Mouse (Mus musculus): ENCODE results near the gene Tmem217.

Gene Tmem217

DNA sequence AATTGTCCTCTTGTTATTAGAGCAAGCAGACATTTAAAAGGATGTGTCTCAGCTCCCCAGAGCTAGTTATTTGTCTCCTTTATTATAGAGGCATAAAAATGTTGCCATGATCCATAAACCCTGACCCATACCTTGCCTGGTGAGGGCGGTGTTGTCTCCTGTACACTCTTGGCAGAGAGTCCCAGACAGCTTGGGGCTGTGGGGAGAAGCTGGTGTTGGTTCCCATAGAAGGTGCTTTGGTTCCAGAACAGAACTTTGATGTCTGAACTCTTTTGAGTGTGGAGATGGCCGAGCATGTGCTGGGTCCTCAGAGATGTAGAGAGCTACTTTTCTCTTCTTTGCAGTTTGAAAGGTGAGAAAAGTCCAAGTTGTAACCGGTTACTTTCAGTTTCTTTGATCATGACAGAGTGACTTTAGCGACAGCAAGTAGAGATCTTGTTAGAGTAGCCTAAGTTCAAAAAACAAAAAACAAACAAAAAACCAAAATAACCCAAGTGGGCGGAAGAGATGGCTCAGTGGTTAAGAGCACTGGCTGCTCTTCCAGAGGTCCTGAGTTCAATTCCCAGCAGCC is at the start of gene Tmem217:
Gene Tmem217 (minus strand): TSS at position 224 of the 571 bp plus-strand sequence.
- DNase-seq (ENCODE audit: low spot score) = no peak

DNA sequence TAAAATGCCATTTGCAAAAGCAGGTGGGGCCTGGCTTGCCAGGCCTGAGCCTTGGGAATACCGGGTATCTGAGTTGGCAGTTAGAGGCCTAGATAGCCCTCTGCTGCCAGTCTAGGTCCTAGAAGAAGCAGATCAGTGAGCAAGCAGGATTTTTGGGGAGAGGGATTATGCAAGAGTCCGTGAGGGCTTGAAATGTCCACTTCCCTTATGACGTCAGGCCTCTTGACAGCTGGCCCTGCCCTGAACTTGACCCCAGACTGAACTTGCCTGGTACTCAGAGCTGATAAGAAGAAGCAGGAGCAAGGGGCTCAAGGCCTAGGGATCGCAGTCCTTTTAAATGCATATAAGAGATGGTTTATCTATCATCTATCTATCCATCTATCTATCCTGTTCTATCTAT is 49.2 kb upstream of the Tmem217 start:
- no peak for DNase-seq (ENCODE audit: low spot score)

- DNase-seq (ENCODE audit: low spot score) = no peak
These were observed 47.4 kb upstream of the Tmem217 start for GRCm38 (mm10) chr17:29599537-29599936.

GRCm38 (mm10) chr17:29599051-29599450 is 46.9 kb upstream of the Tmem217 start:
- no peak for DNase-seq (ENCODE audit: low spot score)

- no peak for DNase-seq (ENCODE audit: low spot score)
These were observed 44.6 kb upstream of the Tmem217 start for GRCm38 (mm10) chr17:29596771-29597132.

GRCm38 (mm10) chr17:29595891-29596770 is 43.9 kb upstream of the Tmem217 start:
- no peak for DNase-seq (ENCODE audit: low spot score)

- no peak for DNase-seq (ENCODE audit: low spot score)
These were observed 37.2 kb upstream of the Tmem217 start for GRCm38 (mm10) chr17:29589221-29589898.

- DNase-seq (ENCODE audit: low spot score) = no peak
These were observed 34.7 kb upstream of the Tmem217 start for GRCm38 (mm10) chr17:29586921-29587320.

GRCm38 (mm10) chr17:29585446-29585845 is 33.3 kb upstream of the Tmem217 start:
- DNase-seq (ENCODE audit: low spot score) = no peak

DNA sequence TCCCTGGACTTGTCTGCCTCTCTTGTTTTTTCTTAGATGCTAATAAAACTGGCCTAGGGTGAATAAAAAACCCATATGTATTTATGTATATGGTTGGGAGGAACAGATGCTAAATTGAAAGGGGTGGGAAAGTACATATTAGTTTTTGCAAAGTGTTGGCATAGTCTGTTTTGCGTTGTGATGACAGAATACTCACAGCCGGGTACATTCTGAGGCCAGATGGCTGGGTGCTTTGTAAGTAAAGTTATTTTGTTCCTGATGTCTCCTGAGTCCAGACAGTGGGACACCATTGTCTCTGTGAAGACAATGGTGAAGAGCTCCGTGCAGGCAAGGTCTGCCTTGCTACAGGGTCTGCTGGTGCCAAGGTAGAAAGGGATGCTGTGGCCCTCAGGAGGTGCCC is 32.6 kb upstream of the Tmem217 start:
- no peak for DNase-seq (ENCODE audit: low spot score)

- DNase-seq (ENCODE audit: low spot score) = no peak
These were observed 32.1 kb upstream of the Tmem217 start for GRCm38 (mm10) chr17:29584306-29584705.

DNA sequence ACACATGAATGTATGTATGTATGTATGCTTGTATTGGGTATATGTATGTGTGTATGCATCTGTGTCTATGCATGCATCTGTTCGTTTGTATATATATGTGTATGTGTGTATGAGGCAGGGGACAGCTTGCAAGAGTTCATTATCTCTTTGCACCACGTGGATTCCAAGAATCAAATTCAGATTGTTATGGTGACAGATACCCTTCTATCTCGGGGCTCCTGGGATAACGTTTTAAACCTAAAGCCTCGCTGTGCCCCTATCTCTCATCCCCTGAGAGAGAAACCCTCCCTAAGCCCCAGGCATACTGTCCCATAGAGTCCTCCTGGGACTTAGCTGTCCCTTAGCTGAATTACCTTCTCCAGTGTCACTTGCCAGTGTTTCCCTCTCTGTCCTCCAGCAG is 31.4 kb upstream of the Tmem217 start:
- DNase-seq (ENCODE audit: low spot score) = no peak

DNA sequence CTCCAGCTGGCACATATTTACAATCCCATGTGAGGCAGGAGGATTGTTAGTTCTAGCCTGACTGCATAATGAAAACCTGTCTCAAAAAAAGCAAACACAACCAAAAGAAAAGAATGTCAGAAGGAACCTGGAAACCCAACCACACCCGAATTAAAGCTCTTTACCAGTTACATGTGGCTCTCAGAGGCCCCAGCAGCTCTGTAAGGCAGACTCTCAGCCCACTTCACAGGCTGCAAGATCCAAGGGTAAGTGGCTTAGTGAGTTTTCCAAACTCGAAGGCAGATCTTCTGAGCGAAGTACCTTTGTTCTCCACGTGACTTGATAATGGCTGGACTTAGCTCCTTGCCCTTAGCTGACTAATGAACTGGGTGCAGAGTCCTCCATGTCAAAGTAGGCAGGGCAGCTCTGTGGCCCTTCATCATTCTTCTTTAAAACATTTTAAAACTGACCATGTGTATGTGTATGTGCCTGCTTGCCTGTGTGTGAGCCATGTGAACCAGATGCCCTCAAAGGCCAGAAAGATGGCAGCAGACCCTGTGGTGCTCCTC is 27.5 kb upstream of the Tmem217 start:
- DNase-seq (ENCODE audit: low spot score) = no peak

DNA sequence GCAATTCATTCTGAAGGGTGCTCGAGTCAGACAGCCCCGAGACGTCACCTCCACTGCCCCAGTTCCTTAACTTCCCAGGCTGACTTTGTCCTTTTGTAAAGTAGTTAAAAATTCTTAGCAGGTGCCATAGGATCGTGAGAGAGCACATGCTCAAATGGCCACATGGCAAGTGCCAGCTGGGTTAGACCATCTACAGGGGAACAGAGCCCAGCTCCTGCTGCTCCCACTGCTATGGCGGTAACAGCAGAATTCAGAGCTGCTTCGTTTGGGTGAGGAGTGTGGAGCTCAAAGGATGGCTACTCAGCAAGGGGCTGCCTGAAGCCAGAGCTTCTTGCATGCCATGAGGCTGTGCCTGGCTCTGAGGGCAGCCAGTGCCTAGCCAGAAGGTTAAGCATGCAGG is 17.6 kb upstream of the Tmem217 start:
- no peak for DNase-seq (ENCODE audit: low spot score)

DNA sequence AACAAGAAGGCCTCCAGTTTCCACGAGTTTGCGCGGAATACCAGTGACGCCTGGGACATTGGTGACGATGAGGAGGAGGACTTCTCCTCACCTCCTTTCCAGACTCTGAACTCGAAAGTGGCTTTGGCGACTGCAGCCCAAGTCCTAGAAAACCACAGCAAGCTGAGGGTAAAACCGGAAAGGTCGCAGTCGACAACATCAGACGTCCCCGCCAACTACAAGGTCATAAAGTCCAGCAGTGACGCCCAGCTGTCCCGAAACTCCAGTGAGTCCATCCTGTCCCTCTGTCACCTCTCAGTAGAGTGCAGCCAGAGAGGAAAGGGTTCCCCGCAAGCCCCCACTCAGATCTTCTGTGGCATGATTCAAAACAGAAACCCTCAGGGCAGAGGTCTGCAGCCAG is 16.2 kb upstream of the Tmem217 start:
- DNase-seq (ENCODE audit: low spot score) = no peak

DNA sequence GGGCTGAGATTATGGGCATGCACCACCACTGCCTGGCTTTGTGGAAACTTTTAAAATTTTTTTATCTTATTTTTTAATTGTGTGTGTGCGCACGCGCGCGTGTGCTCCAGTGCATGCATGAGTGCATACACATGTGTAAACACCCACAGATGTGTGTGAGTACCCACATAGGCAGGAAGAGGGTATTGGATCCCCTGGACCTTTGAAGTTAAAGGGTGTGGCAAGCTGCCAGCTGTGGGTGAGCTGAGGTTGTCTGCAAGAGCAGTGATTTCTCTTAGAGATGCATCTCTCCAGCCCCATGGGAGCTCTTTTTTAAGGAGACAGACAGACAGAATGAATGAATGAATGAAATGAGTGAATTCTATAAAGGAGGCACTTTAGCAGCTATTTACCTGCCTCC is 13.3 kb upstream of the Tmem217 start:
- no peak for DNase-seq (ENCODE audit: low spot score)

DNA sequence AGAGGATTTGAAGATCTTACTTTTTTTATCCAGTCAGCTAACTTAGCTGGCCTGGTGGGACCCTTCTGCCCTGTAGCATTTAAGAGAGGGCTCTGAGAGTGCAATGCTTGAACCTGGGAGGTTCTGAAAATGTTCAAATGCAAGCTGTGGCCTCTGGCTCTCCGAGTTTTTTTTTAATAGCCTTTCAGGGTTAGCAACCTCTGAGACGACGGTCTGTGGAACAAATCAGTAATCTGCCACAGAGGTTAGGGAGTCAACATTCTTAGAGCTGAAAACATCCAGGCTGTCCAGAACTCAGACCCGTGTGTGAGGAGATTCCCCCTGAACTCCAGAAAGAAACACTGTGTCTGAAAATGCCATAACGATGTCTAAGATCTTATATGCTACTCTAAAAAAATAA is 6.3 kb upstream of the Tmem217 start:
- DNase-seq (ENCODE audit: low spot score) = no peak

DNA sequence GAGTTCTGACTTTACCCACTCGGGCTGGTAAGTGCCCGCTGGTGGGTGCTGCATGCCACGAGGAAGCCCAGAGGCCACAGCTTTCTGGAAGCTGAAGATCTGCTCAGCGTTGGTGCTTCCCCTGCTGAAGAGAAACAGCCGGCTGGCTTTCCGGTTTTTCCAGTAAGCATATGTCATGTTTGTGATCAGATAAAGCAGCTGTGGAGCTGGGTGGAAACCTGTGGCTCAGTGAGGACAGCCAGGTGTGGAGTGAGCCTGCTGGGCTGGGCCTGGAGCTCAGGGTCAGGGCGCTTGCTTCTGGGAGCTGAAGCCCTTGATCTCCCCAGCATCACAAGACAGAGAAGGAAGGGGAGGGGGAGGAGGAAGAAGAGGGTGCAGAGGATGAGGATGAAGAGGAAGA is 4.7 kb upstream of the Tmem217 start:
- DNase-seq (ENCODE audit: low spot score) = no peak

GRCm38 (mm10) chr17:29556456-29556855 is 4.3 kb upstream of the Tmem217 start:
- no peak for DNase-seq (ENCODE audit: low spot score)

DNA sequence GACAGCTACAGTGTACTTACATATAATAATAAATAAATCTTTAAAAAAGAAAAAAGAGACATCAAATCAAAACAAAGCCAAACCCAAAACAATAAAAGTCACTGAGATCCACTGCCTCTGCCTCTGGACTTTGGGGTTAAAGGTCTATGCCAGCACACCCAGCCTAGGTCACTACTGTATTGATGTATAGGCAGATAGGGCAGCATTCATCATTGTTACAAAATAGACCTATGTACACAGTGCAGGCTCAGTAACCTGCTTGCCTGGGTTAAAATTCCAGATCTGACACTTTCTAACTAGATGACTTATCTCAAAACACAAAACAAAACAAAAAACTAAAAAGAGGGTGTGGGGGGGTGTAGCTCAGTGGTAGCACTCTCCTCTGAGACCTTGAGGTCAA is 2.0 kb upstream of the Tmem217 start:
- no peak for DNase-seq (ENCODE audit: low spot score)

- DNase-seq (ENCODE audit: low spot score) = no peak
These were observed 1.2 kb downstream of the Tmem217 start for GRCm38 (mm10) chr17:29551019-29551418.

GRCm38 (mm10) chr17:29549543-29550428 is 2.4 kb downstream of the Tmem217 start, which contains the start of the genes Gm17657 and Tbc1d22b:
Gene Gm17657, minus strand, starts transcription at chr17:29549638.
Gene Tbc1d22b, plus strand, starts transcription at chr17:29549785.
- DNase-seq (ENCODE audit: low spot score) = peak; percentile 92
